Mouse (Mus musculus): ENCODE results near the gene Angpt4. TPM values are rescaled to one million over a fixed set of nuclear protein-coding genes. Genes with fewer than 3 reads are reported as not detected.
A peak's percentile ranks its signal among the peaks of the same experiment; 100 is the strongest.

The Angpt4 gene
- polyA plus RNA-seq, 1 experiment from 2014 or later: 0.81 TPM

GRCm38 (mm10) chr2:151971748-151972147, 60.7 kb downstream of the Angpt4 start:
- no peak overlapping the region for H3K9ac ChIP-seq (ENCODE audit: low read length)
- ATAC-seq (ENCODE audit: insufficient read depth, low FRiP score): no peak
- peaks cover 21% of the 10 kb centered on the region for H3K36me3 ChIP-seq (ENCODE audit: control insufficient read depth, insufficient read depth, low read length)
- H3K4me3 ChIP-seq (replicated peaks; ENCODE audit: low read length): 0 out of 2 replicates have a peak overlapping the region, but pooled peaks have one; percentile 31
- H3K9me3 ChIP-seq (replicated peaks; ENCODE audit: control insufficient read depth, low read length): no peaks in the 10 kb centered on the region
- 83% methylated on average over 5 of the region's 5 CpGs for WGBS
- H3K4me1 ChIP-seq (ENCODE audit: control insufficient read depth, insufficient read depth, low read length): peaks cover 57% of the 10 kb centered on the region
- H3K27me3 ChIP-seq (ENCODE audit: control insufficient read depth, insufficient read depth, low read length): no peaks in the 10 kb centered on the region
- peak overlapping the region; percentile 67 for H3K4me2 ChIP-seq (ENCODE audit: low read depth, low read length)
- H3K27ac ChIP-seq (ENCODE audit: low read length): peak overlapping the region; percentile 19; the same call in 1 of the 2 replicates

- H3K9ac ChIP-seq (ENCODE audit: low read length): peak overlapping the region; percentile 48
- H3K4me1 ChIP-seq (ENCODE audit: control insufficient read depth, insufficient read depth, low read length): peaks cover 62% of the 10 kb centered on the region
- H3K4me3 ChIP-seq (replicated peaks; ENCODE audit: low read length): peak overlapping the region; percentile 31
- peaks cover 21% of the 10 kb centered on the region for H3K36me3 ChIP-seq (ENCODE audit: control insufficient read depth, insufficient read depth, low read length)
- H3K4me2 ChIP-seq (ENCODE audit: low read depth, low read length): peak overlapping the region; percentile 53
- no peaks in the 10 kb centered on the region for H3K9me3 ChIP-seq (replicated peaks; ENCODE audit: control insufficient read depth, low read length)
- peak overlapping the region; percentile 85 for H3K27ac ChIP-seq (ENCODE audit: low read length)
- WGBS: 29% methylated on average over 23 of the region's 23 CpGs
- H3K27me3 ChIP-seq (ENCODE audit: control insufficient read depth, insufficient read depth, low read length): no peaks in the 10 kb centered on the region
- peak; percentile 14; the same call in 1 of the 2 replicates for ATAC-seq (ENCODE audit: insufficient read depth, low FRiP score)
Measured at GRCm38 (mm10) chr2:151972880-151973594, 62.0 kb downstream of the Angpt4 start.

GRCm38 (mm10) chr2:151973595-151974562, 62.9 kb downstream of the Angpt4 start:
- Histone ChIP-seq H3K27ac (ENCODE audit: low read length) (peak overlapping the region; percentile 85), H3K4me1 (ENCODE audit: control insufficient read depth, insufficient read depth, low read length) (peaks cover 67% of the 10 kb centered on the region), H3K9ac (ENCODE audit: low read length) (peak overlapping the region; percentile 48), H3K27me3 (ENCODE audit: control insufficient read depth, insufficient read depth, low read length) (no peaks in the 10 kb centered on the region), H3K4me3 (replicated peaks; ENCODE audit: low read length) (peak overlapping the region; percentile 31), H3K9me3 (replicated peaks; ENCODE audit: control insufficient read depth, low read length) (no peaks in the 10 kb centered on the region), H3K4me2 (ENCODE audit: low read depth, low read length) (peak overlapping the region; percentile 53), H3K36me3 (ENCODE audit: control insufficient read depth, insufficient read depth, low read length) (peaks cover 14% of the 10 kb centered on the region)
- peak; percentile 12; the same call in 1 of the 2 replicates for ATAC-seq (ENCODE audit: insufficient read depth, low FRiP score)
- WGBS: 24% methylated on average over 36 of the region's 36 CpGs

- H3K27ac ChIP-seq (ENCODE audit: low read length): 0 out of 2 replicates have a peak overlapping the region, but pooled peaks have one; percentile 51
- H3K36me3 ChIP-seq (ENCODE audit: control insufficient read depth, insufficient read depth, low read length): peaks cover 2% of the 10 kb centered on the region; the same call in 1 of the 2 replicates
- H3K4me2 ChIP-seq (ENCODE audit: low read depth, low read length): no peak overlapping the region
- no peak for ATAC-seq (ENCODE audit: insufficient read depth, low FRiP score)
- H3K27me3 ChIP-seq (ENCODE audit: control insufficient read depth, insufficient read depth, low read length): no peaks in the 10 kb centered on the region
- peaks cover 71% of the 10 kb centered on the region for H3K4me1 ChIP-seq (ENCODE audit: control insufficient read depth, insufficient read depth, low read length)
- no peak overlapping the region for H3K9ac ChIP-seq (ENCODE audit: low read length)
- no peaks in the 10 kb centered on the region for H3K9me3 ChIP-seq (replicated peaks; ENCODE audit: control insufficient read depth, low read length)
- no peak overlapping the region for H3K4me3 ChIP-seq (replicated peaks; ENCODE audit: low read length)
- 88% methylated on average over 5 of the region's 5 CpGs for WGBS
Measured at GRCm38 (mm10) chr2:151975295-151975694, 64.3 kb downstream of the Angpt4 start.

GRCm38 (mm10) chr2:151976067-151976466, 65.1 kb downstream of the Angpt4 start:
- H3K36me3 ChIP-seq (ENCODE audit: control insufficient read depth, insufficient read depth, low read length): no peaks in the 10 kb centered on the region
- H3K4me1 ChIP-seq (ENCODE audit: control insufficient read depth, insufficient read depth, low read length): peaks cover 64% of the 10 kb centered on the region
- peak overlapping the region; percentile 51 for H3K27ac ChIP-seq (ENCODE audit: low read length)
- 66% methylated on average over 3 of the region's 3 CpGs for WGBS
- no peaks in the 10 kb centered on the region for H3K27me3 ChIP-seq (ENCODE audit: control insufficient read depth, insufficient read depth, low read length)
- H3K9ac ChIP-seq (ENCODE audit: low read length): no peak overlapping the region
- ATAC-seq (ENCODE audit: insufficient read depth, low FRiP score): peak; percentile 15; the same call in 1 of the 2 replicates
- H3K9me3 ChIP-seq (replicated peaks; ENCODE audit: control insufficient read depth, low read length): no peaks in the 10 kb centered on the region
- no peak overlapping the region for H3K4me3 ChIP-seq (replicated peaks; ENCODE audit: low read length)
- 0 out of 2 replicates have a peak overlapping the region, but pooled peaks have one; percentile 1 for H3K4me2 ChIP-seq (ENCODE audit: low read depth, low read length)

- Histone ChIP-seq H3K27me3 (ENCODE audit: control insufficient read depth, insufficient read depth, low read length) (no peaks in the 10 kb centered on the region), H3K27ac (ENCODE audit: low read length) (peak overlapping the region; percentile 68), H3K4me2 (ENCODE audit: low read depth, low read length) (peak overlapping the region; percentile 62), H3K9ac (ENCODE audit: low read length) (peak overlapping the region; percentile 55), H3K9me3 (replicated peaks; ENCODE audit: control insufficient read depth, low read length) (no peaks in the 10 kb centered on the region), H3K36me3 (ENCODE audit: control insufficient read depth, insufficient read depth, low read length) (no peaks in the 10 kb centered on the region), H3K4me1 (ENCODE audit: control insufficient read depth, insufficient read depth, low read length) (peaks cover 48% of the 10 kb centered on the region), H3K4me3 (replicated peaks; ENCODE audit: low read length) (no peak overlapping the region)
- ATAC-seq (ENCODE audit: insufficient read depth, low FRiP score): no peak
- WGBS: 62% methylated on average over 4 of the region's 4 CpGs
Measured at GRCm38 (mm10) chr2:151977689-151978440, 66.9 kb downstream of the Angpt4 start.

- H3K9me3 ChIP-seq (replicated peaks; ENCODE audit: control insufficient read depth, low read length): no peaks in the 10 kb centered on the region
- peaks cover 43% of the 10 kb centered on the region for H3K4me1 ChIP-seq (ENCODE audit: control insufficient read depth, insufficient read depth, low read length)
- H3K4me2 ChIP-seq (ENCODE audit: low read depth, low read length): peak overlapping the region; percentile 62
- H3K4me3 ChIP-seq (replicated peaks; ENCODE audit: low read length): peak overlapping the region; percentile 88
- no peak overlapping the region for H3K9ac ChIP-seq (ENCODE audit: low read length)
- 77% methylated on average over 6 of the region's 6 CpGs for WGBS
- H3K27me3 ChIP-seq (ENCODE audit: control insufficient read depth, insufficient read depth, low read length): no peaks in the 10 kb centered on the region
- no peaks in the 10 kb centered on the region for H3K36me3 ChIP-seq (ENCODE audit: control insufficient read depth, insufficient read depth, low read length)
- ATAC-seq (ENCODE audit: insufficient read depth, low FRiP score): no peak
- H3K27ac ChIP-seq (ENCODE audit: low read length): peak overlapping the region; percentile 11; the same call in 1 of the 2 replicates
Measured at GRCm38 (mm10) chr2:151978494-151978893, 67.5 kb downstream of the Angpt4 start.

- Histone ChIP-seq H3K4me3 (replicated peaks; ENCODE audit: low read length) (peak within 1 kb of the TSS; percentile 88), H3K9me3 (replicated peaks; ENCODE audit: control insufficient read depth, low read length) (no peaks in the 10 kb centered on the region), H3K27me3 (ENCODE audit: control insufficient read depth, insufficient read depth, low read length) (no peaks in the 10 kb centered on the region), H3K4me2 (ENCODE audit: low read depth, low read length) (peak within 1 kb of the TSS; percentile 62), H3K9ac (ENCODE audit: low read length) (peak within 1 kb of the TSS; percentile 92), H3K27ac (ENCODE audit: low read length) (peak within 1 kb of the TSS; percentile 85), H3K36me3 (ENCODE audit: control insufficient read depth, insufficient read depth, low read length) (no peaks in the 10 kb centered on the region), H3K4me1 (ENCODE audit: control insufficient read depth, insufficient read depth, low read length) (peaks cover 31% of the 10 kb centered on the region)
- WGBS: under 1% methylated on average over 45 of the region's 46 CpGs
- peak; percentile 86 for ATAC-seq (ENCODE audit: insufficient read depth, low FRiP score)
Measured at GRCm38 (mm10) chr2:151979470-151980354, 68.7 kb downstream of the Angpt4 start, which contains the start of gene Fam110a. TSS of gene Fam110a (minus strand) at chr2:151980219.
